Mouse (Mus musculus): ENCODE measurements around the gene Dapk2. TPM values are rescaled to one million over a fixed set of nuclear protein-coding genes. Genes with fewer than 3 reads are reported as not detected.

Gene Dapk2
- polyA plus RNA-seq, 1 experiment from 2014 or later: 0.78 TPM

- H3K36me3 ChIP-seq (ENCODE audit: control insufficient read depth, insufficient read depth, low read length): no peaks in the 10 kb centered on the region
- 94% methylated on average over 9 of the region's 9 CpGs for WGBS
- H3K27me3 ChIP-seq (ENCODE audit: control insufficient read depth, insufficient read depth, low read length): peaks cover 13% of the 10 kb centered on the region
- H3K4me3 ChIP-seq (replicated peaks; ENCODE audit: low read depth, low read length): no peak overlapping the region
- ATAC-seq (ENCODE audit: low FRiP score, low TSS enrichment) (no peak), DNase-seq (no peak)
- H3K9ac ChIP-seq (replicated peaks; ENCODE audit: low read length): no peak overlapping the region
- H3K4me2 ChIP-seq (ENCODE audit: low read length): no peak overlapping the region
- no peaks in the 10 kb centered on the region for H3K9me3 ChIP-seq (ENCODE audit: control insufficient read depth, low read length)
- H3K4me1 ChIP-seq (ENCODE audit: control insufficient read depth, insufficient read depth, low read length): no peaks in the 10 kb centered on the region
- no peak overlapping the region for H3K27ac ChIP-seq (replicated peaks; ENCODE audit: low read depth, low read length)
Observed at GRCm38 (mm10) chr9:66154013-66154412, 4.0 kb upstream of the Dapk2 start.

GRCm38 (mm10) chr9:66155534-66155933, 2.5 kb upstream of the Dapk2 start:
- Histone ChIP-seq H3K4me1 (ENCODE audit: control insufficient read depth, insufficient read depth, low read length) (no peaks in the 10 kb centered on the region), H3K9me3 (ENCODE audit: control insufficient read depth, low read length) (no peaks in the 10 kb centered on the region), H3K9ac (replicated peaks; ENCODE audit: low read length) (no peak overlapping the region), H3K4me3 (replicated peaks; ENCODE audit: low read depth, low read length) (no peak overlapping the region), H3K36me3 (ENCODE audit: control insufficient read depth, insufficient read depth, low read length) (no peaks in the 10 kb centered on the region), H3K27me3 (ENCODE audit: control insufficient read depth, insufficient read depth, low read length) (peaks cover 18% of the 10 kb centered on the region), H3K27ac (replicated peaks; ENCODE audit: low read depth, low read length) (no peak overlapping the region), H3K4me2 (ENCODE audit: low read length) (no peak overlapping the region)
- no peak for ATAC-seq (ENCODE audit: low FRiP score, low TSS enrichment)
- DNase-seq: no peak
- 74% methylated on average over 1 of the region's 1 CpGs for WGBS

- no peaks in the 10 kb centered on the region for H3K9me3 ChIP-seq (ENCODE audit: control insufficient read depth, low read length)
- 84% methylated on average over 6 of the region's 6 CpGs for WGBS
Observed at GRCm38 (mm10) chr9:66158885-66159430, 935 bp downstream of the Dapk2 start.

GRCm38 (mm10) chr9:66160155-66160554, 2.1 kb downstream of the Dapk2 start:
- 94% methylated on average over 2 of the region's 2 CpGs for WGBS
- DNase-seq: no peak
- ATAC-seq (ENCODE audit: low FRiP score, low TSS enrichment): no peak
- no peaks in the 10 kb centered on the region for H3K9me3 ChIP-seq (ENCODE audit: control insufficient read depth, low read length)
- no peaks in the 10 kb centered on the region for H3K4me1 ChIP-seq (ENCODE audit: control insufficient read depth, insufficient read depth, low read length)
- no peak overlapping the region for H3K4me2 ChIP-seq (ENCODE audit: low read length)
- H3K4me3 ChIP-seq (replicated peaks; ENCODE audit: low read depth, low read length): no peak overlapping the region
- H3K27me3 ChIP-seq (ENCODE audit: control insufficient read depth, insufficient read depth, low read length): peaks cover 18% of the 10 kb centered on the region
- no peak overlapping the region for H3K27ac ChIP-seq (replicated peaks; ENCODE audit: low read depth, low read length)
- no peak overlapping the region for H3K9ac ChIP-seq (replicated peaks; ENCODE audit: low read length)
- no peaks in the 10 kb centered on the region for H3K36me3 ChIP-seq (ENCODE audit: control insufficient read depth, insufficient read depth, low read length)

More at GRCm38 (mm10) chr9:66158885-66159430, 935 bp downstream of the Dapk2 start:
- H3K4me3 ChIP-seq (replicated peaks; ENCODE audit: low read depth, low read length): no peak overlapping the region
- DNase-seq (no peak), ATAC-seq (ENCODE audit: low FRiP score, low TSS enrichment) (no peak)
- no peak overlapping the region for H3K4me2 ChIP-seq (ENCODE audit: low read length)
- no peaks in the 10 kb centered on the region for H3K4me1 ChIP-seq (ENCODE audit: control insufficient read depth, insufficient read depth, low read length)
- no peak overlapping the region for H3K27ac ChIP-seq (replicated peaks; ENCODE audit: low read depth, low read length)
- H3K36me3 ChIP-seq (ENCODE audit: control insufficient read depth, insufficient read depth, low read length): no peaks in the 10 kb centered on the region
- H3K27me3 ChIP-seq (ENCODE audit: control insufficient read depth, insufficient read depth, low read length): peaks cover 18% of the 10 kb centered on the region
- H3K9ac ChIP-seq (replicated peaks; ENCODE audit: low read length): no peak overlapping the region

- H3K27ac ChIP-seq (replicated peaks; ENCODE audit: low read depth, low read length): no peak overlapping the region
- no peaks in the 10 kb centered on the region for H3K36me3 ChIP-seq (ENCODE audit: control insufficient read depth, insufficient read depth, low read length)
- WGBS: 87% methylated on average over 9 of the region's 9 CpGs
- H3K4me1 ChIP-seq (ENCODE audit: control insufficient read depth, insufficient read depth, low read length): no peaks in the 10 kb centered on the region
- H3K9ac ChIP-seq (replicated peaks; ENCODE audit: low read length): no peak overlapping the region
- no peak overlapping the region for H3K4me2 ChIP-seq (ENCODE audit: low read length)
- peaks cover 15% of the 10 kb centered on the region for H3K27me3 ChIP-seq (ENCODE audit: control insufficient read depth, insufficient read depth, low read length)
- ATAC-seq (ENCODE audit: low FRiP score, low TSS enrichment) (no peak), DNase-seq (no peak)
- no peaks in the 10 kb centered on the region for H3K9me3 ChIP-seq (ENCODE audit: control insufficient read depth, low read length)
- H3K4me3 ChIP-seq (replicated peaks; ENCODE audit: low read depth, low read length): no peak overlapping the region
Observed at GRCm38 (mm10) chr9:66162995-66163394, 5.0 kb downstream of the Dapk2 start.

GRCm38 (mm10) chr9:66167222-66167621, 9.2 kb downstream of the Dapk2 start:
- H3K4me1 ChIP-seq (ENCODE audit: control insufficient read depth, insufficient read depth, low read length): peaks cover 4% of the 10 kb centered on the region
- 82% methylated on average over 5 of the region's 5 CpGs for WGBS
- no peaks in the 10 kb centered on the region for H3K36me3 ChIP-seq (ENCODE audit: control insufficient read depth, insufficient read depth, low read length)
- H3K4me3 ChIP-seq (replicated peaks; ENCODE audit: low read depth, low read length): no peak overlapping the region
- H3K27ac ChIP-seq (replicated peaks; ENCODE audit: low read depth, low read length): no peak overlapping the region
- H3K4me2 ChIP-seq (ENCODE audit: low read length): no peak overlapping the region
- no peak for DNase-seq
- H3K9me3 ChIP-seq (ENCODE audit: control insufficient read depth, low read length): no peaks in the 10 kb centered on the region
- H3K27me3 ChIP-seq (ENCODE audit: control insufficient read depth, insufficient read depth, low read length): no peaks in the 10 kb centered on the region
- H3K9ac ChIP-seq (replicated peaks; ENCODE audit: low read length): no peak overlapping the region
- ATAC-seq (ENCODE audit: low FRiP score, low TSS enrichment): no peak

- H3K27ac ChIP-seq (replicated peaks; ENCODE audit: low read depth, low read length): no peak overlapping the region
- H3K27me3 ChIP-seq (ENCODE audit: control insufficient read depth, insufficient read depth, low read length): no peaks in the 10 kb centered on the region
- H3K4me3 ChIP-seq (replicated peaks; ENCODE audit: low read depth, low read length): no peak overlapping the region
- WGBS: 13% methylated on average over 1 of the region's 1 CpGs
- H3K9ac ChIP-seq (replicated peaks; ENCODE audit: low read length): no peak overlapping the region
- H3K4me1 ChIP-seq (ENCODE audit: control insufficient read depth, insufficient read depth, low read length): peaks cover 4% of the 10 kb centered on the region
- no peaks in the 10 kb centered on the region for H3K9me3 ChIP-seq (ENCODE audit: control insufficient read depth, low read length)
- DNase-seq (no peak), ATAC-seq (ENCODE audit: low FRiP score, low TSS enrichment) (no peak)
- no peaks in the 10 kb centered on the region for H3K36me3 ChIP-seq (ENCODE audit: control insufficient read depth, insufficient read depth, low read length)
- H3K4me2 ChIP-seq (ENCODE audit: low read length): no peak overlapping the region
Observed at GRCm38 (mm10) chr9:66168233-66168632, 10.2 kb downstream of the Dapk2 start.

GRCm38 (mm10) chr9:66170506-66170905, 12.5 kb downstream of the Dapk2 start:
- peak; percentile 27; the same call in 1 of the 2 replicates for ATAC-seq (ENCODE audit: low FRiP score, low TSS enrichment)
- Histone ChIP-seq H3K9ac (replicated peaks; ENCODE audit: low read length) (no peak overlapping the region), H3K36me3 (ENCODE audit: control insufficient read depth, insufficient read depth, low read length) (no peaks in the 10 kb centered on the region), H3K9me3 (ENCODE audit: control insufficient read depth, low read length) (no peaks in the 10 kb centered on the region), H3K4me2 (ENCODE audit: low read length) (no peak overlapping the region), H3K27ac (replicated peaks; ENCODE audit: low read depth, low read length) (no peak overlapping the region), H3K4me3 (replicated peaks; ENCODE audit: low read depth, low read length) (no peak overlapping the region), H3K27me3 (ENCODE audit: control insufficient read depth, insufficient read depth, low read length) (no peaks in the 10 kb centered on the region), H3K4me1 (ENCODE audit: control insufficient read depth, insufficient read depth, low read length) (peaks cover 4% of the 10 kb centered on the region)
- DNase-seq: peak; percentile 51
- 2% methylated on average over 5 of the region's 5 CpGs for WGBS

- H3K4me1 ChIP-seq (ENCODE audit: control insufficient read depth, insufficient read depth, low read length): peaks cover 4% of the 10 kb centered on the region
- H3K27me3 ChIP-seq (ENCODE audit: control insufficient read depth, insufficient read depth, low read length): no peaks in the 10 kb centered on the region
- ATAC-seq (ENCODE audit: low FRiP score, low TSS enrichment): no peak
- no peaks in the 10 kb centered on the region for H3K9me3 ChIP-seq (ENCODE audit: control insufficient read depth, low read length)
- no peak overlapping the region for H3K4me3 ChIP-seq (replicated peaks; ENCODE audit: low read depth, low read length)
- no peak overlapping the region for H3K27ac ChIP-seq (replicated peaks; ENCODE audit: low read depth, low read length)
- no peak overlapping the region for H3K9ac ChIP-seq (replicated peaks; ENCODE audit: low read length)
- no peak overlapping the region for H3K4me2 ChIP-seq (ENCODE audit: low read length)
- 46% methylated on average over 12 of the region's 12 CpGs for WGBS
- H3K36me3 ChIP-seq (ENCODE audit: control insufficient read depth, insufficient read depth, low read length): no peaks in the 10 kb centered on the region
- DNase-seq: no peak
Observed at GRCm38 (mm10) chr9:66171275-66171921, 13.4 kb downstream of the Dapk2 start.

Measured in midbrain, embryonic 14.5 days (tissue).